Mouse (Mus musculus): ENCODE results near the gene Rasa3.

Gene Rasa3

GRCm38 (mm10) chr8:13540122-13540521 is 137.3 kb downstream of the Rasa3 start:
- no peak for DNase-seq

GRCm38 (mm10) chr8:13538821-13539220 is 138.6 kb downstream of the Rasa3 start:
- no peak for DNase-seq

GRCm38 (mm10) chr8:13537102-13537501 is 140.3 kb downstream of the Rasa3 start:
- no peak for DNase-seq

GRCm38 (mm10) chr8:13533123-13533522 is 144.3 kb downstream of the Rasa3 start:
- DNase-seq: no peak

- DNase-seq: no peak
Observed at GRCm38 (mm10) chr8:13531602-13532171, 145.7 kb downstream of the Rasa3 start.

GRCm38 (mm10) chr8:13530941-13531340 is 146.5 kb downstream of the Rasa3 start:
- DNase-seq: no peak

- no peak for DNase-seq
Observed at GRCm38 (mm10) chr8:13530401-13530800, 147.0 kb downstream of the Rasa3 start.

GRCm38 (mm10) chr8:13529891-13530316 is 147.5 kb downstream of the Rasa3 start:
- no peak for DNase-seq

- no peak for DNase-seq
Observed at GRCm38 (mm10) chr8:13529011-13529840, 148.2 kb downstream of the Rasa3 start.

- no peak for DNase-seq
Observed at GRCm38 (mm10) chr8:13521392-13521791, 156.0 kb downstream of the Rasa3 start.

- DNase-seq: no peak
Observed at GRCm38 (mm10) chr8:13520349-13520748, 157.1 kb downstream of the Rasa3 start.

GRCm38 (mm10) chr8:13519503-13519902 is 157.9 kb downstream of the Rasa3 start:
- no peak for DNase-seq

GRCm38 (mm10) chr8:13517284-13517781 is 160.1 kb downstream of the Rasa3 start:
- no peak for DNase-seq
